Mouse (Mus musculus): Measurements from ENCODE around the gene Gm20509. TPM values are rescaled to one million over a fixed set of nuclear protein-coding genes. Genes with fewer than 3 reads are reported as not detected.
"Not testable (repeated sequence)": the region's sequence is repeated elsewhere in the genome, so short reads cannot be mapped to it uniquely, and the experiment has no call there.

Gene Gm20509
- polyA plus RNA-seq, 1 experiment from 2014 or later, result not detected

GRCm38 (mm10) chr9:73103880-73104198 lies 1.6 kb downstream of the Gm20509 start:
- Histone ChIP-seq H3K4me2 (peak overlapping the region; percentile 84), H3K9me3 (no peaks in the 10 kb centered on the region), H3K4me1 (peaks cover 10% of the 10 kb centered on the region; the same call in 1 of the 2 replicates), H3K36me3 (replicated peaks) (no peaks in the 10 kb centered on the region), H3K27ac (no peak overlapping the region), H3K9ac (0 out of 2 replicates have a peak overlapping the region, but pooled peaks have one; percentile 56), H3K4me3 (replicated peaks) (peak overlapping the region; percentile 46), H3K27me3 (peaks cover 54% of the 10 kb centered on the region)
- no peak for ATAC-seq (ENCODE audit: low FRiP score)
- WGBS, result 40% methylated on average over 5 of the region's 5 CpGs

- Histone ChIP-seq H3K4me3 (replicated peaks) (no peak overlapping the region), H3K4me1 (peaks cover 10% of the 10 kb centered on the region; the same call in 1 of the 2 replicates), H3K36me3 (replicated peaks) (no peaks in the 10 kb centered on the region), H3K27ac (no peak overlapping the region), H3K27me3 (peaks cover 54% of the 10 kb centered on the region), H3K9me3 (no peaks in the 10 kb centered on the region), H3K9ac (no peak overlapping the region), H3K4me2 (no peak overlapping the region)
- 55% methylated on average over 1 of the region's 1 CpGs for WGBS
- ATAC-seq (ENCODE audit: low FRiP score), result no peak
Observed at GRCm38 (mm10) chr9:73105141-73105540, 2.9 kb downstream of the Gm20509 start.

DNA sequence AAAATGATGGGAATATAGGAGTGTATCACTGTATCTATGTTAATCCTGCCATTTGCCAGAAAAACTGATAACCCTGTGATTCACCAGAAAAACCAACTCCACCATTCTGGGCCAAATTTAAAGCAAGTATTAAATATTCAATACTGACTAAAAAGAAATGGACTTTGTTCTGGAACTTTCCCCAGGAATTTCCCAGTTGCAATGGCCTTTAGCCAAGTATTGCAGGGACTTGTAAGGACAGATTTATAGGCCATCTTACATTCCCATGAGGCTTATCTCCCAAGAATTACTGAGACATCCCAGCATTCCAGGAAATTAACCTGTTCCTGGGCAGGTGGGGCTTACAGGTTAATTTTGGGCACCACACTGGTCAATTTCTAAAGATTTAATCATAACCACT lies 3.5 kb downstream of the Gm20509 start:
- H3K9me3 ChIP-seq, result no peaks in the 10 kb centered on the region
- no peak overlapping the region for H3K4me2 ChIP-seq
- H3K4me1 ChIP-seq, result peaks cover 10% of the 10 kb centered on the region; the same call in 1 of the 2 replicates
- H3K9ac ChIP-seq, result no peak overlapping the region
- H3K27me3 ChIP-seq, result peaks cover 54% of the 10 kb centered on the region
- no peak for ATAC-seq (ENCODE audit: low FRiP score)
- H3K36me3 ChIP-seq (replicated peaks), result no peaks in the 10 kb centered on the region
- H3K27ac ChIP-seq, result no peak overlapping the region
- H3K4me3 ChIP-seq (replicated peaks), result no peak overlapping the region

- peak within 1 kb of the TSS; percentile 97 for H3K4me3 ChIP-seq (replicated peaks)
- peak within 1 kb of the TSS; percentile 89 for H3K9ac ChIP-seq
- no peaks in the 10 kb centered on the region for H3K27me3 ChIP-seq
- peak within 1 kb of the TSS; percentile 86 for H3K4me2 ChIP-seq
- H3K9me3 ChIP-seq, result no peaks in the 10 kb centered on the region
- H3K27ac ChIP-seq, result peak within 1 kb of the TSS; percentile 80
- peaks cover 20% of the 10 kb centered on the region for H3K36me3 ChIP-seq (replicated peaks)
- under 1% methylated on average over 64 of the region's 64 CpGs for WGBS
- H3K4me1 ChIP-seq, result peaks cover 7% of the 10 kb centered on the region
- ATAC-seq (ENCODE audit: low FRiP score), result peak; percentile 96
Observed at GRCm38 (mm10) chr9:73112919-73113906, 10.9 kb downstream of the Gm20509 start, which contains the start of gene Rsl24d1. Gene Rsl24d1 (plus strand): TSS chr9:73113426.

DNA sequence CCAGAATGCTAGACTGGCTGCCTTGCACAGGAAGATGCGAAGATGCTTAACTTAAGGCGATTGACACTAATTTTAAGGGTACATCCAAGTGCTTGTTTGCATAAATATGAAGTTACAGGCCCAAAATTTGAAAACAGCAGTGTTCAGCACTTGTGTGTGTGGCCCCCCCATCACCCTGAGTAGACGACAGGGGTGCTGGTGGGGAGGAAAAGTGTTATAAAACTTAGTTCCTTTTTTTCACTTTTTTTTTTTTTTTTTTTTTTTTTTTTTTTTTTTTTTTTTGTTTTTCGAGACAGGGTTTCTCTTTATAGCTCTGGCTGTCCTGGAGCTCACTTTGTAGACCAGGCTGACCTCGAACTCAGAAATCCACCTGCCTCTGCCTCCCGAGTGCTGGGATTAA lies 14.4 kb downstream of the Gm20509 start:
- not testable (repeated sequence) for H3K9ac ChIP-seq; H3K4me2 ChIP-seq; H3K27me3 ChIP-seq; H3K4me3 ChIP-seq (replicated peaks); H3K9me3 ChIP-seq; ATAC-seq (ENCODE audit: low FRiP score); H3K27ac ChIP-seq; H3K4me1 ChIP-seq
- WGBS, result 93% methylated on average over 5 of the region's 6 CpGs
- H3K36me3 ChIP-seq (replicated peaks), result peaks cover 45% of the 10 kb centered on the region

DNA sequence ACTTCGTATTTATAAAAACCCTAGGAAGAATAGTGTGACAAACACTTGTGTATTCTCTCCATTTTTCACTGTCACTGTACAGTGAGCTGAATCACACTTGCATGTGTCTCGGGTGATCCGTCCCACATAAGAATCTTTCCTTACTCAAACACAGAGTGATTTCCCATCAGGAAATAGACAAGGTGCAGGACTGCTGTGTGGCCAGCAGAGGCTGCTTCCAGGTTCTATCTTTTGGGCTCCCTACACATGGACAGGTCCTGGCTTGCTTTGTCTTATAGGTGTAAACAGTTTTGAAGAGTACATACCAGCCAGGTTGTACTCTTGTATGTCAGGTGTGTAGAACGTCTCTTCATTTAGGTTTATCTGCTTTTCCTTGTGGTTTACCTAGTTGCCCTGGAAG lies 15.7 kb downstream of the Gm20509 start:
- Histone ChIP-seq H3K9ac (no peak overlapping the region), H3K4me2 (no peak overlapping the region), H3K36me3 (replicated peaks) (peaks cover 49% of the 10 kb centered on the region), H3K4me1 (peaks cover 7% of the 10 kb centered on the region), H3K27me3 (no peaks in the 10 kb centered on the region), H3K9me3 (no peaks in the 10 kb centered on the region), H3K27ac (no peak overlapping the region), H3K4me3 (replicated peaks) (no peak overlapping the region)
- no peak for ATAC-seq (ENCODE audit: low FRiP score)
- 91% methylated on average over 4 of the region's 4 CpGs for WGBS

DNA sequence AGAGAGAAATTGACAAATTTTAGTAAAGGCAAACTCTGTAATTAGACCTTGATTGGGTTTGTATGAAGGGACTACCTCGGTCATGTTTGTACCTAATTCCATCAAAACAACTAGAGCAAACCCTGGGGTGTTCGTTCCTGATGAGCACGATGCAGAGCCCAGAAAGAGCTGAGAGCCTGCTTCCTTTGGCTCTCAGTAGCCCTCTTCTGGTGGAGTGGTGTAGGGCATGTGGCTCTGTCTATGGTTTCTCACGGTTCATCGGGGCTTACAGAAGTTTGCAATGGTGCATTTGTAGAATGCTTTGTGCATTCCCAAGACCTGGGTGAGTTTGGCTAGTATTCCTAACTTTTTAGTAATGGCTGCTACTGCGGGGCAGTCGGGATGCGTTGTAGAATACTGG lies 19.5 kb downstream of the Gm20509 start:
- H3K9me3 ChIP-seq, result no peaks in the 10 kb centered on the region
- no peak overlapping the region for H3K27ac ChIP-seq
- H3K27me3 ChIP-seq, result no peaks in the 10 kb centered on the region
- WGBS, result 77% methylated on average over 8 of the region's 8 CpGs
- H3K36me3 ChIP-seq (replicated peaks), result peaks cover 73% of the 10 kb centered on the region
- no peak overlapping the region for H3K4me3 ChIP-seq (replicated peaks)
- no peak overlapping the region for H3K9ac ChIP-seq
- H3K4me1 ChIP-seq, result no peaks in the 10 kb centered on the region
- H3K4me2 ChIP-seq, result no peak overlapping the region
- 0 out of 2 replicates have a peak, but pooled peaks have one; percentile 23 for ATAC-seq (ENCODE audit: low FRiP score)

- Histone ChIP-seq H3K9ac (no peak overlapping the region), H3K4me1 (no peaks in the 10 kb centered on the region; the same call in 1 of the 2 replicates), H3K4me2 (no peak overlapping the region), H3K27ac (no peak overlapping the region), H3K9me3 (no peaks in the 10 kb centered on the region), H3K4me3 (replicated peaks) (no peak overlapping the region), H3K36me3 (replicated peaks) (peaks cover 79% of the 10 kb centered on the region), H3K27me3 (no peaks in the 10 kb centered on the region)
- 98% methylated on average over 8 of the region's 8 CpGs for WGBS
- ATAC-seq (ENCODE audit: low FRiP score), result no peak
Observed at GRCm38 (mm10) chr9:73125043-73125570, 22.8 kb downstream of the Gm20509 start.

- no peak overlapping the region for H3K27ac ChIP-seq
- H3K9me3 ChIP-seq, result no peaks in the 10 kb centered on the region
- H3K4me2 ChIP-seq, result no peak overlapping the region
- H3K4me3 ChIP-seq (replicated peaks), result no peak overlapping the region
- 86% methylated on average over 2 of the region's 2 CpGs for WGBS
- peaks cover 59% of the 10 kb centered on the region for H3K36me3 ChIP-seq (replicated peaks)
- ATAC-seq (ENCODE audit: low FRiP score), result no peak
- H3K4me1 ChIP-seq, result no peaks in the 10 kb centered on the region; the same call in 1 of the 2 replicates
- no peak overlapping the region for H3K9ac ChIP-seq
- no peaks in the 10 kb centered on the region for H3K27me3 ChIP-seq
Observed at GRCm38 (mm10) chr9:73127457-73127856, 25.2 kb downstream of the Gm20509 start.

DNA sequence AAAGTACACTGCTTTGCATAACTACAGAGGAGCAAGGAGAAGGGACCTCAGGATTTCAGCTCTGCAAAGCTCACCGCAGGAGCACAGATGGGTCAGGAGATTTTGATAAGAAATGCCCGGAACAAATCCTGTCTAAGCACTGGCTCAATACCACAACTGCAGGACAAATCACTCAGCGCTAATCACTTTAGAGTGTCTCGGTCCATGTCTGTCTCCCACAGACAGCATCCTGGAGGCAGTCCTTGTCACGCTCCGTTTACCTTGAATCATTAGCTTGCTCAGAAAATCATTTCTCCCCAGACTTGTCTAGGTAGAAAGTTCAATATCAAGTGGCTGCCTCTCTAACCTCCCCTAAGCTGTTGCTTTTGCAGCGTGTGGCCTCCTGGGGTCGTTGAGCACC lies 27.6 kb downstream of the Gm20509 start:
- Histone ChIP-seq H3K4me2 (no peak overlapping the region), H3K4me3 (replicated peaks) (no peak overlapping the region), H3K9ac (no peak overlapping the region), H3K9me3 (no peaks in the 10 kb centered on the region), H3K4me1 (no peaks in the 10 kb centered on the region; the same call in 1 of the 2 replicates), H3K36me3 (replicated peaks) (peaks cover 43% of the 10 kb centered on the region), H3K27me3 (no peaks in the 10 kb centered on the region), H3K27ac (no peak overlapping the region)
- WGBS, result 81% methylated on average over 8 of the region's 8 CpGs
- no peak for ATAC-seq (ENCODE audit: low FRiP score)

DNA sequence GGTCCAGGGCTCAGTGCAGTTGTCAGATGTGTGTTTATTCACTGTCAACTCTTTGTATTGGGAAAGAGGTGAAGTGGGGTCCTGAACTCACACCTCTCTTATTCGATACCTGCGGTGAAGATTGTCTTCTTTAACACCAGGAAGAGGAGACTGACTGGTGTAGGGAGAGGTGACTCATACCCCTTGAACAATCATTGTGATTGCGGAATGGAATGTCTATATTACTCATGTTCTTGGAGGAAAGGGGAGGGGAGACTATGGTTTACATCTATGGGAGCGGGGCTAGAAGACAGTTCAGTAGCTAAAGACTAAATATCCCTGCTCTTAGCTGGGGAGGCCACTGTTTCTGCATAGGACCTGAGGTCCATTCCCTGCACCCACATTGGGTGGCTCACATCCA lies 28.3 kb downstream of the Gm20509 start:
- Histone ChIP-seq H3K4me3 (replicated peaks) (no peak overlapping the region), H3K36me3 (replicated peaks) (peaks cover 36% of the 10 kb centered on the region), H3K4me2 (no peak overlapping the region), H3K9ac (no peak overlapping the region), H3K9me3 (no peaks in the 10 kb centered on the region), H3K27me3 (no peaks in the 10 kb centered on the region), H3K4me1 (no peaks in the 10 kb centered on the region; the same call in 1 of the 2 replicates), H3K27ac (no peak overlapping the region)
- no peak for ATAC-seq (ENCODE audit: low FRiP score)
- WGBS, result 92% methylated on average over 4 of the region's 4 CpGs

DNA sequence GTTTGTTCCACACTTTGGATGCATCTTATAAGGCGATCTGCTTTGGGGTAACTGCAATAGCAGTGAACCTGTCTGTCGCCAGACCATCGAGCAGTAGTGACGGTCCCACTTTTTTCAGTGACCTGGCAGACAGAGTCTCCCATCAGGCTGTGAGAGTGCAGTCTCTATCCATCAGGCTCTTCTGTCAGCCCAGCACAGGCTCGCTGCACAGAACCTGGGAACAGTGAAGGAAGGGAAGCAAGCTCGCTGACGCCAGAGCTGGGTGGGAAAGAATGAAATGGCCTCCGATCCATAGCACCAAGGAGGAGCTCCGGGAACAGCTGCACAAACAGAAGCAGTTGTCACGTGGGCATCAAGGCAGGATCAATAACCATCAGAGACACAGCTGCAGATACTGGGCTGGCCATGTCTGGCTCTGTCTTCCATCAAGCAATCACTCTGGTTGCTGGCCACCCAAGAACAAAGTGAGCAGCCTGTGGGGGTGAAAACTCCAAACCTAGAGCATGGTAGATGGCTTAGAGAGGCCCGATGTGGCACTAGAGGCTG lies 35.1 kb downstream of the Gm20509 start:
- Histone ChIP-seq H3K9me3 (no peaks in the 10 kb centered on the region), H3K4me1 (no peaks in the 10 kb centered on the region), H3K27ac (no peak overlapping the region), H3K4me2 (no peak overlapping the region), H3K9ac (no peak overlapping the region), H3K36me3 (replicated peaks) (no peaks in the 10 kb centered on the region), H3K27me3 (0 out of 2 replicates have a peak, but pooled peaks cover 5% of the 10 kb centered on the region), H3K4me3 (replicated peaks) (no peak overlapping the region)
- 81% methylated on average over 11 of the region's 11 CpGs for WGBS
- ATAC-seq (ENCODE audit: low FRiP score), result no peak
